Mouse (Mus musculus): ENCODE measurements around the gene Scgb1c1.
"Not testable (repeated sequence)": the region's sequence is repeated elsewhere in the genome, so short reads cannot be mapped to it uniquely, and the experiment has no call there.

Gene Scgb1c1

DNA sequence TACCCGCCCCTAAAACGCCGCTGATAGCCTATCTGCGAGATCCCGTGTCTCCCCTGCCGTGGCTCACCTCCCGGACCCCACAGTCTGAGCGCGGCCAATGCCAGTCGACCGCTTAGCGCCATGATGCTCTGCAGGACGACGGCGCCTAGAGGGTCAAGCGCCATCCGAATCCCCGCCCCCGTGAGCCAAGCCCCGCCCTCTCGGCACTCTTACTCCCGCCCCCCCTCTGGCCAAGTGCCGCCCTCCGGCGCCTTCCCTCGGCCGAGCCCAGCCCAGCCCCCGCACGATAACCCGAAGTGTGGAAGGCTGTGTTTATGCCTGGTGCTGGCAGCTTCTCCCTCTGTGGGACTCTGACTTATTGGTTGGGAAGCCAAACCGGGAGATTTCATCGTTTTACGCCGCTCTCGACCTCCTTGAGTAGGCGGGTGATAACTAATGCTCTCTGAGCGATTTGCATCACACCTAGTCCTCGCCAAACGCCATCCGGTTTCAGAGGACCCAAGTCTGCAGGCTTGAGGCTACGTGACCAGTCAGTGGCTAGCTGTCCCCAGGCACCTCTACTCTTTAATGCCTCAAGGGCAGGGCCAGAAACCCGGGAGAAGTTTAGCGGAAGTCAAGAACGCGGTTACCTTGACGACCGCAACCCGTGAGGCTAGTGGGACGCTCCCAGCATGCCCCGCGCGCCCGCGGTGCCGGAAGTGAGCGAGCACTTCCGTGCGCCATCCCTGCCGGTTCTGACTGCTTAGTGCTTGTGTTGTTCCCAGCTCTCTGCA is 36.5 kb downstream of the Scgb1c1 start, which contains the start of the genes Psmd13 and Sirt3:
Psmd13 (plus strand) TSS at position 273 of the 773 bp plus-strand sequence.
Sirt3 (minus strand) TSS at position 614 of the 773 bp plus-strand sequence.
- peak; percentile 98 for DNase-seq

DNA sequence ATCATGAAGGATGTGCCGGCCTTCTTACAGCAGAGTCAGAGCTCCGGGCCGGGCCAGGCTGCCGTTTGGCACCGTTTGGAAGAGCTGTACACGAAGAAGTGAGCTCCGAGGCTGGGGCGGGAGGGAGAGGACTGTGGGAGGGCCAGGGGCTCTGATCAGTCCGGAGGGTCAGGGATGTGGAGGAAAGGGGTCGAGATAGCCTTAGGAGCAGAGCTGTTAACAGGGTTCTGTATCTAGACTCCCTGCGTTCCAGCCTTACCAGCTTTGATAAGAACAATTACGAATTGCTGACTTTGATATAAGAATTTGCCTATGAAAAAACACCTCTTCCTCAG is 37.1 kb downstream of the Scgb1c1 start:
- DNase-seq: no peak

DNA sequence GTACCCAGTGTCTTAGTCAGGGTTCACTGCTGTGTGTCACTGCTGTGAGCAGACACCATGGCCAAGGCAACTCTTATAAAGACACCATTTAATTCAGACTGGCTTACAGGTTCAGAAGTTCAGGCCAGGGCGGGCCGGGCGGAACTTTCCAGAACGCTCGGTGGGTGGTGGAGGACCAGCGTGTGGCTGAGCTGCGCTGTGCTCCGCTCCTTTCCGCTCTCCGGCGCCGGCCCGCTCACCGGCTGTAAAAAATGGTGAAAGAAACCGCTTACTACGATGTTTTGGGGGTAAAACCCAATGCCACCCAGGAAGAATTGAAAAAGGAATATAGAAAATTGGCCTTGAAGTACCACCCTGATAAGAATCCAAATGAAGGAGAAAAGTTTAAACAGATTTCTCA is 45.3 kb downstream of the Scgb1c1 start:
- DNase-seq: not testable (repeated sequence)

DNA sequence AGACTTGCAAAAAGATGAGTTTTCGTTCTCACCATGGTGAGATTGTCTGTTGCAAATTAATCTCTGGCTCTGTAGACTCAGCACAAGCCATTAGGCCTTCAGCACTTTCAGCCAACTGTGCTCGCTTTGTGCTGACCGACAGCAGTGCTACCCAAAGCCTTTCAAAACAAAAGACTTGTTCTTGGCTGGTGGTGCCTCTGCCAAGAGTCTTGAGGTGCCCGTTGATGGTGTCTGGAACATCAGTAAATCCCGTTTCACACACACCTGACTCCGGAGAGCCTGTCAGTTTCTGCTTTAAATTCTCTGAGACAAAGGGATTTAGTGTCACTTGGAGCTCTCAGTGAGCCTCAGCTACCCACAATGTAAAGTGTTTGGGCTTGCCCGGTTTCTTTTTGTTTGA is 48.7 kb downstream of the Scgb1c1 start:
- DNase-seq: no peak

DNA sequence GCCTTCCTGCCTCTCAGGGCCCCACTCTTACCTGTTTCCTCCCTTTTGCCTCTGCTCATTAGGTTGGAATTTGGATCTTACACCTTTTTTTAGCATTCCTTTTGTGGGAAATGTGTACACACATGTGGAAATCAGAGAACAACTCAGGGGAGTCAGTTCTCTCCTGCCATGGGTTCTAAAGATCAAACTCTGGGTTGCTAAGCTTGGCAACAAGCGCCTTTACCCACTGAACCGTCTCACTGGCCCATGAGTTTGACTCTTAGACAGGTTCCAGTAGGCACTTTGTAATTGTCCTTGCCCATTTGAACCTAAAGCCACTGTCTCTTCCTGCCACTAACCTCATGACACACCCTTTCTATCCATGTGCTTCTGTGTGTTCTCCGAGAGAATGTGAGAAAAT is 49.3 kb downstream of the Scgb1c1 start:
- DNase-seq: no peak
